Mouse (Mus musculus) forebrain, embryonic 10.5 days (tissue): ENCODE data around the gene 4930455H04Rik. TPM values are rescaled to one million over a fixed set of nuclear protein-coding genes. Genes with fewer than 3 reads are reported as not detected.

Experiments
- DNase-seq: peaks from one replicate; pipeline ENCODE4 v3.0.0-alpha.2; 2017; ENCODE audit warnings: low spot score; ENCODE audit errors: extremely low spot score
- H3K27ac ChIP-seq: fragments of 300-500 bp; sonication (generic); 2 replicates; pipeline ENCODE4 v1.5.1; 2016; ENCODE audit warnings: mild to moderate bottlenecking
- H3K27me3 ChIP-seq: fragments of 300-500 bp; sonication (generic); 2 replicates; pipeline ENCODE4 v1.6.1; 2016; ENCODE audit warnings: mild to moderate bottlenecking; ENCODE audit not compliant: poor library complexity, severe bottlenecking
- H3K36me3 ChIP-seq: fragments of 300-500 bp; sonication (generic); replicated peaks from 2 replicates; pipeline ENCODE4 v1.6.1; 2016; ENCODE audit warnings: mild to moderate bottlenecking, moderate library complexity
- H3K4me1 ChIP-seq: fragments of 300-500 bp; sonication (generic); 2 replicates; pipeline ENCODE4 v1.6.1; 2016
- H3K4me3 ChIP-seq: fragments of 300-500 bp; sonication (generic); 2 replicates; pipeline ENCODE4 v1.5.1; 2016; ENCODE audit warnings: mild to moderate bottlenecking, moderate library complexity
- H3K9me3 ChIP-seq: fragments of 300-500 bp; sonication (generic); 2 replicates; pipeline ENCODE4 v1.6.1; 2016; ENCODE audit warnings: mild to moderate bottlenecking, moderate library complexity
- WGBS: fragments of 180-500 bp; shearing (Covaris S2); methylation state at CpG from one replicate; pipeline ENCODE4 v1.1.7; 2016; 5-methylcytosine and 5-hydroxymethylcytosine counted together
- polyA plus RNA-seq: library from polyadenylated mRNA; unstranded; fragments of >200 nt; fragmentation: Nextera tagmentation; extraction: Ambion mirVana; gene quantifications from 2 replicates; pipeline ENCODE4 v1.2.1, GENCODE M21; 2016

Gene 4930455H04Rik
- polyA plus RNA-seq, 1 experiment from 2014 or later: not detected

GRCm38 (mm10) chr3:116981811-116982575, 13.9 kb downstream of the 4930455H04Rik start:
- no peak for DNase-seq
- Histone ChIP-seq H3K9me3 (0 out of 2 replicates have a peak, but pooled peaks cover 2% of the 10 kb centered on the region), H3K4me3 (no peak overlapping the region), H3K27ac (no peak overlapping the region), H3K4me1 (peaks cover 15% of the 10 kb centered on the region), H3K27me3 (no peaks in the 10 kb centered on the region), H3K36me3 (no peaks in the 10 kb centered on the region)
- WGBS: 80% methylated on average over 9 of the region's 9 CpGs

- Histone ChIP-seq H3K4me3 (no peak overlapping the region), H3K27me3 (no peaks in the 10 kb centered on the region), H3K4me1 (peaks cover 15% of the 10 kb centered on the region), H3K27ac (no peak overlapping the region), H3K36me3 (no peaks in the 10 kb centered on the region), H3K9me3 (no peaks in the 10 kb centered on the region)
- 86% methylated on average over 1 of the region's 1 CpGs for WGBS
- DNase-seq: no peak
These were observed 17.0 kb downstream of the 4930455H04Rik start for GRCm38 (mm10) chr3:116985042-116985455.

GRCm38 (mm10) chr3:116985741-116986140, 17.7 kb downstream of the 4930455H04Rik start:
- H3K27ac ChIP-seq: no peak overlapping the region
- WGBS: 91% methylated on average over 1 of the region's 1 CpGs

GRCm38 (mm10) chr3:116986451-116986850, 18.4 kb downstream of the 4930455H04Rik start:
- WGBS: 77% methylated on average over 2 of the region's 2 CpGs
- DNase-seq: no peak
- Histone ChIP-seq H3K27ac (no peak overlapping the region), H3K9me3 (no peaks in the 10 kb centered on the region), H3K27me3 (no peaks in the 10 kb centered on the region), H3K4me1 (peaks cover 15% of the 10 kb centered on the region), H3K4me3 (no peak overlapping the region), H3K36me3 (no peaks in the 10 kb centered on the region)

More at GRCm38 (mm10) chr3:116985741-116986140, 17.7 kb downstream of the 4930455H04Rik start:
- DNase-seq: no peak
- Histone ChIP-seq H3K36me3 (no peaks in the 10 kb centered on the region), H3K4me3 (no peak overlapping the region), H3K27me3 (no peaks in the 10 kb centered on the region), H3K9me3 (no peaks in the 10 kb centered on the region), H3K4me1 (peaks cover 15% of the 10 kb centered on the region)

GRCm38 (mm10) chr3:116988221-116988620, 20.2 kb downstream of the 4930455H04Rik start:
- H3K4me3 ChIP-seq: no peak overlapping the region
- no peaks in the 10 kb centered on the region for H3K9me3 ChIP-seq
- no peaks in the 10 kb centered on the region for H3K27me3 ChIP-seq
- 88% methylated on average over 3 of the region's 3 CpGs for WGBS
- H3K36me3 ChIP-seq: no peaks in the 10 kb centered on the region
- H3K4me1 ChIP-seq: peaks cover 15% of the 10 kb centered on the region
- H3K27ac ChIP-seq: no peak overlapping the region
- DNase-seq: no peak

- Histone ChIP-seq H3K9me3 (no peaks in the 10 kb centered on the region), H3K27ac (no peak overlapping the region), H3K36me3 (no peaks in the 10 kb centered on the region), H3K4me1 (peaks cover 6% of the 10 kb centered on the region), H3K4me3 (no peak overlapping the region), H3K27me3 (no peaks in the 10 kb centered on the region)
- no peak for DNase-seq
- 90% methylated on average over 2 of the region's 2 CpGs for WGBS
These were observed 23.1 kb downstream of the 4930455H04Rik start for GRCm38 (mm10) chr3:116991180-116991579.

GRCm38 (mm10) chr3:116993011-116993410, 24.9 kb downstream of the 4930455H04Rik start:
- DNase-seq: no peak
- Histone ChIP-seq H3K27ac (no peak overlapping the region), H3K27me3 (no peaks in the 10 kb centered on the region), H3K36me3 (no peaks in the 10 kb centered on the region), H3K9me3 (no peaks in the 10 kb centered on the region), H3K4me1 (no peaks in the 10 kb centered on the region), H3K4me3 (no peak overlapping the region)
- WGBS: 73% methylated on average over 2 of the region's 2 CpGs

GRCm38 (mm10) chr3:117001686-117002485, 33.8 kb downstream of the 4930455H04Rik start:
- DNase-seq: no peak
- no peaks in the 10 kb centered on the region for H3K27me3 ChIP-seq
- H3K4me1 ChIP-seq: peaks cover 20% of the 10 kb centered on the region
- H3K27ac ChIP-seq: peak overlapping the region; percentile 21; the same call in 1 of the 2 replicates
- WGBS: 46% methylated on average over 9 of the region's 9 CpGs
- no peaks in the 10 kb centered on the region for H3K9me3 ChIP-seq
- H3K36me3 ChIP-seq: no peaks in the 10 kb centered on the region
- H3K4me3 ChIP-seq: no peak overlapping the region

GRCm38 (mm10) chr3:117003379-117003778, 35.3 kb downstream of the 4930455H04Rik start:
- H3K27me3 ChIP-seq: no peaks in the 10 kb centered on the region
- H3K27ac ChIP-seq: no peak overlapping the region
- no peak for DNase-seq
- H3K9me3 ChIP-seq: no peaks in the 10 kb centered on the region
- peaks cover 30% of the 10 kb centered on the region for H3K4me1 ChIP-seq
- H3K36me3 ChIP-seq: no peaks in the 10 kb centered on the region
- 81% methylated on average over 6 of the region's 6 CpGs for WGBS
- H3K4me3 ChIP-seq: no peak overlapping the region

- H3K9me3 ChIP-seq: no peaks in the 10 kb centered on the region
- H3K27ac ChIP-seq: no peak overlapping the region
- H3K27me3 ChIP-seq: no peaks in the 10 kb centered on the region
- H3K4me1 ChIP-seq: peaks cover 24% of the 10 kb centered on the region
- WGBS: 90% methylated on average over 3 of the region's 3 CpGs
- no peaks in the 10 kb centered on the region for H3K36me3 ChIP-seq
- DNase-seq: no peak
- H3K4me3 ChIP-seq: no peak overlapping the region
These were observed 38.6 kb downstream of the 4930455H04Rik start for GRCm38 (mm10) chr3:117006636-117007035.

- Histone ChIP-seq H3K9me3 (no peaks in the 10 kb centered on the region), H3K4me1 (peaks cover 17% of the 10 kb centered on the region), H3K4me3 (no peak overlapping the region), H3K27me3 (no peaks in the 10 kb centered on the region), H3K27ac (no peak overlapping the region), H3K36me3 (no peaks in the 10 kb centered on the region)
- DNase-seq: no peak
- WGBS: 81% methylated on average over 6 of the region's 6 CpGs
These were observed 39.3 kb downstream of the 4930455H04Rik start for GRCm38 (mm10) chr3:117007340-117007739.

GRCm38 (mm10) chr3:117010182-117010581, 42.1 kb downstream of the 4930455H04Rik start:
- Histone ChIP-seq H3K4me1 (peaks cover 10% of the 10 kb centered on the region; the same call in 1 of the 2 replicates), H3K9me3 (no peaks in the 10 kb centered on the region), H3K27ac (no peak overlapping the region), H3K36me3 (no peaks in the 10 kb centered on the region), H3K4me3 (no peak overlapping the region), H3K27me3 (no peaks in the 10 kb centered on the region)
- DNase-seq: no peak
- WGBS: 91% methylated on average over 6 of the region's 6 CpGs

- 94% methylated on average over 3 of the region's 3 CpGs for WGBS
- peaks cover 4% of the 10 kb centered on the region; the same call in 1 of the 2 replicates for H3K4me1 ChIP-seq
- no peak overlapping the region for H3K27ac ChIP-seq
- H3K27me3 ChIP-seq: no peaks in the 10 kb centered on the region
- no peak for DNase-seq
- H3K4me3 ChIP-seq: no peak overlapping the region
- no peaks in the 10 kb centered on the region for H3K36me3 ChIP-seq
- no peaks in the 10 kb centered on the region; the same call in 1 of the 2 replicates for H3K9me3 ChIP-seq
These were observed 52.3 kb downstream of the 4930455H04Rik start for GRCm38 (mm10) chr3:117020319-117020718.
